In genomic region chr6:52137841-52138535, GRCm38 (mm10) we compare ENCODE assay signal across 21 mouse cellular contexts. TPM values are rescaled to one million over a fixed set of nuclear protein-coding genes. Genes with fewer than 3 reads are reported as not detected.
A peak's percentile ranks its signal among the peaks of the same experiment; 100 is the strongest.
DNase-seq lines count a peak whose midpoint lies in the region; ATAC-seq and TF ChIP-seq lines count a peak whose summit lies in the region.
"Had no signal": no experiment of that assay in that cellular context is flagged by ENCODE, and none has a peak within 500 bp of the region (broad histone marks: within the 10 kb centered on the region; RNA-seq: fewer than 3 reads in every experiment).

No protein-coding gene starts in this region.

- no peak for TF ChIP-seq CTCF in midbrain, postnatal 0 days (IDR thresholded peaks at IDR 0.05)

- peaks cover 14% of the 10 kb centered on the region for H3K4me1 ChIP-seq in hindbrain, embryonic 10.5 days (replicated peaks)
- H3K4me1 ChIP-seq in hindbrain, embryonic 16.5 days (ENCODE audit: control insufficient read depth, insufficient read depth, low read depth, low read length), result peaks cover 2% of the 10 kb centered on the region; the same call in 1 of the 2 replicates
- H3K4me1 ChIP-seq in embryonic facial prominence, embryonic 10.5 days, result peaks cover 8% of the 10 kb centered on the region
- no peaks in the 10 kb centered on the region for H3K4me1 ChIP-seq in midbrain, postnatal 0 days (ENCODE audit: insufficient read depth, low read length)
- H3K4me1 ChIP-seq: embryonic facial prominence, embryonic 12.5 days; limb, embryonic 15.5 days had no signal

- H3K4me3 ChIP-seq in hindbrain, embryonic 10.5 days, result no peak overlapping the region
- H3K4me3 ChIP-seq in hindbrain, embryonic 16.5 days (ENCODE audit: low read length), result no peak overlapping the region
- no peak overlapping the region for H3K4me3 ChIP-seq in embryonic facial prominence, embryonic 10.5 days
- no peak overlapping the region for H3K4me3 ChIP-seq in midbrain, postnatal 0 days (ENCODE audit: low read depth, low read length)
- H3K4me3 ChIP-seq: embryonic facial prominence, embryonic 12.5 days; heart, adult 2 months; limb, embryonic 15.5 days had no signal

- H3K4me2 ChIP-seq in hindbrain, embryonic 16.5 days (ENCODE audit: low read length), result no peak overlapping the region
- no peak overlapping the region for H3K4me2 ChIP-seq in midbrain, postnatal 0 days (ENCODE audit: low read depth, low read length, poor library complexity, severe bottlenecking)
- H3K4me2 ChIP-seq: embryonic facial prominence, embryonic 12.5 days; limb, embryonic 15.5 days had no signal

- H3K9ac ChIP-seq in hindbrain, embryonic 16.5 days (ENCODE audit: low read depth, low read length), result no peak overlapping the region
- H3K9ac ChIP-seq in midbrain, postnatal 0 days (replicated peaks; ENCODE audit: low read length, poor library complexity, severe bottlenecking), result no peak overlapping the region
- H3K9ac ChIP-seq: embryonic facial prominence, embryonic 12.5 days; limb, embryonic 15.5 days had no signal

- no peaks in the 10 kb centered on the region for H3K36me3 ChIP-seq in hindbrain, embryonic 10.5 days
- no peaks in the 10 kb centered on the region for H3K36me3 ChIP-seq in hindbrain, embryonic 16.5 days (ENCODE audit: control insufficient read depth, insufficient read depth, low read length)
- no peaks in the 10 kb centered on the region for H3K36me3 ChIP-seq in embryonic facial prominence, embryonic 10.5 days (replicated peaks)
- no peaks in the 10 kb centered on the region for H3K36me3 ChIP-seq in midbrain, postnatal 0 days (ENCODE audit: insufficient read depth, low read length)
- H3K36me3 ChIP-seq: embryonic facial prominence, embryonic 12.5 days; limb, embryonic 15.5 days had no signal

- no peaks in the 10 kb centered on the region for H3K27me3 ChIP-seq in hindbrain, embryonic 10.5 days (ENCODE audit: insufficient read depth, poor library complexity, severe bottlenecking)
- no peaks in the 10 kb centered on the region for H3K27me3 ChIP-seq in hindbrain, embryonic 16.5 days (replicated peaks; ENCODE audit: control insufficient read depth, insufficient read depth, low read length)
- H3K27me3 ChIP-seq in embryonic facial prominence, embryonic 10.5 days (replicated peaks; ENCODE audit: low read depth, poor library complexity, severe bottlenecking), result 0 out of 2 replicates have a peak, but pooled peaks cover 3% of the 10 kb centered on the region
- no peaks in the 10 kb centered on the region for H3K27me3 ChIP-seq in midbrain, postnatal 0 days (ENCODE audit: insufficient read depth, low read length)
- H3K27me3 ChIP-seq: embryonic facial prominence, embryonic 12.5 days; limb, embryonic 15.5 days had no signal

- no peak for ATAC-seq in hindbrain, embryonic 16.5 days
- ATAC-seq in midbrain, postnatal 0 days (ENCODE audit: low FRiP score), result no peak
- ATAC-seq: intestine, embryonic 16.5 days had no signal

- peak; percentile 31 for DNase-seq in hindbrain, embryonic 10.5 days (ENCODE audit: low spot score)
- DNase-seq in R1 (ENCODE audit: low read depth, low spot score), result peak; percentile 72
- DNase-seq in embryonic facial prominence, embryonic 10.5 days (ENCODE audit: low spot score), result peak; percentile 38
- DNase-seq in midbrain, postnatal 0 days (ENCODE audit: low spot score), result peak; percentile 81
- no peak for DNase-seq in gastrocnemius, postnatal 25 days
- no peak for DNase-seq in cerebellum, postnatal 10 days
- DNase-seq: adrenal gland, adult 8-10 months; B cell, adult 2 months; cerebellum, adult 8-10 months; heart, adult 2 months; kidney, postnatal 10 days; lung, adult 18-20 months; right cerebral cortex, postnatal 25 days; thymus, postnatal 36 days had no signal

- WGBS in hindbrain, embryonic 10.5 days, result 62% methylated on average over 9 of the region's 9 CpGs
- 44% methylated on average over 9 of the region's 9 CpGs for WGBS in hindbrain, embryonic 16.5 days
- WGBS in embryonic facial prominence, embryonic 10.5 days, result 72% methylated on average over 9 of the region's 9 CpGs
- WGBS in midbrain, postnatal 0 days, result 42% methylated on average over 9 of the region's 9 CpGs

- no peak overlapping the region for H3K27ac ChIP-seq in hindbrain, embryonic 10.5 days
- no peak overlapping the region for H3K27ac ChIP-seq in hindbrain, embryonic 16.5 days (ENCODE audit: low read depth, low read length)
- no peak overlapping the region for H3K27ac ChIP-seq in embryonic facial prominence, embryonic 10.5 days (replicated peaks)
- H3K27ac ChIP-seq in midbrain, postnatal 0 days (ENCODE audit: low read depth, low read length), result no peak overlapping the region
- H3K27ac ChIP-seq: embryonic facial prominence, embryonic 12.5 days; heart, adult 2 months; limb, embryonic 15.5 days; macrophage had no signal

- H3K9me3 ChIP-seq in hindbrain, embryonic 10.5 days, result no peaks in the 10 kb centered on the region
- H3K9me3 ChIP-seq in hindbrain, embryonic 16.5 days (ENCODE audit: control insufficient read depth, low read length), result no peaks in the 10 kb centered on the region
- no peaks in the 10 kb centered on the region for H3K9me3 ChIP-seq in embryonic facial prominence, embryonic 10.5 days
- no peaks in the 10 kb centered on the region for H3K9me3 ChIP-seq in midbrain, postnatal 0 days (ENCODE audit: low read length)
- H3K9me3 ChIP-seq: embryonic facial prominence, embryonic 12.5 days; limb, embryonic 15.5 days had no signal

RNA-seq across cellular contexts. Expression of gene Hoxa1, which starts 20.1 kb away (rescaled TPM):
- 0.77 and 1.4 TPM in 2 replicates for polyA plus RNA-seq in hindbrain, embryonic 10.5 days (2016; fragmentation: Nextera tagmentation; extraction: Ambion mirVana)
- polyA plus RNA-seq in hindbrain, embryonic 16.5 days (2015; fragmentation: Nextera tagmentation; extraction: Ambion mirVana), result 1.8 and 2.0 TPM in 2 replicates
- 0.57 and 0.62 TPM in 2 replicates for polyA plus RNA-seq in embryonic facial prominence, embryonic 10.5 days (2016; fragmentation: Nextera tagmentation; extraction: Ambion mirVana)
- 0.27 TPM in 1 of 2 replicates, not detected in the other for total RNA-seq in midbrain, postnatal 0 days (2014; rRNA removed)
- polyA plus RNA-seq in midbrain, postnatal 0 days (2015; fragmentation: Nextera tagmentation; extraction: Ambion mirVana), result 0.16 TPM in 1 of 2 replicates, not detected in the other
- under 1 TPM in 1 of 2 experiments, not detected in 1; 0.21 TPM for total RNA-seq in gastrocnemius, postnatal 25 days (2021)

RNA-seq across cellular contexts. Expression of gene Hoxa2, which starts 26.6 kb away (rescaled TPM):
- 31.4 and 56.9 TPM in 2 replicates for polyA plus RNA-seq in hindbrain, embryonic 10.5 days (2016; fragmentation: Nextera tagmentation; extraction: Ambion mirVana)
- polyA plus RNA-seq in hindbrain, embryonic 16.5 days (2015; fragmentation: Nextera tagmentation; extraction: Ambion mirVana), result 20.3 and 22.5 TPM in 2 replicates
- 8.7 and 16.7 TPM in 2 replicates for polyA plus RNA-seq in embryonic facial prominence, embryonic 10.5 days (2016; fragmentation: Nextera tagmentation; extraction: Ambion mirVana)
- total RNA-seq in midbrain, postnatal 0 days (2014; rRNA removed), result 1.6 and 3.0 TPM in 2 replicates
- not detected in 2 replicates for polyA plus RNA-seq in midbrain, postnatal 0 days (2015; fragmentation: Nextera tagmentation; extraction: Ambion mirVana)
- total RNA-seq in gastrocnemius, postnatal 25 days (2021), result under 1 TPM; 0.28 to 0.83 TPM
- polyA plus RNA-seq: macrophage had no signal

RNA-seq across cellular contexts. Expression of gene 5730596B20Rik, which starts 39.3 kb away (rescaled TPM):
- polyA plus RNA-seq in hindbrain, embryonic 10.5 days (2016; fragmentation: Nextera tagmentation; extraction: Ambion mirVana), result 0.90 and 3.6 TPM in 2 replicates
- 3.4 and 3.6 TPM in 2 replicates for polyA plus RNA-seq in hindbrain, embryonic 16.5 days (2015; fragmentation: Nextera tagmentation; extraction: Ambion mirVana)
- 0.12 and 0.64 TPM in 2 replicates for polyA plus RNA-seq in embryonic facial prominence, embryonic 10.5 days (2016; fragmentation: Nextera tagmentation; extraction: Ambion mirVana)
- total RNA-seq in midbrain, postnatal 0 days (2014; rRNA removed), result not detected in 2 replicates
- polyA plus RNA-seq in midbrain, postnatal 0 days (2015; fragmentation: Nextera tagmentation; extraction: Ambion mirVana), result not detected in 2 replicates
- total RNA-seq in gastrocnemius, postnatal 25 days (2021), result not detected
- total RNA-seq: gastrocnemius, adult 18-20 months; heart, adult 2 months had no signal
- polyA plus RNA-seq: heart, adult 2 months; macrophage; testis, adult 2 months had no signal

RNA-seq across cellular contexts. Expression of gene Hoxa4, which starts 53.6 kb away (rescaled TPM):
- polyA plus RNA-seq in hindbrain, embryonic 10.5 days (2016; fragmentation: Nextera tagmentation; extraction: Ambion mirVana), result 0.14 and 4.3 TPM in 2 replicates
- 5.6 and 8.8 TPM in 2 replicates for polyA plus RNA-seq in hindbrain, embryonic 16.5 days (2015; fragmentation: Nextera tagmentation; extraction: Ambion mirVana)
- polyA plus RNA-seq in embryonic facial prominence, embryonic 10.5 days (2016; fragmentation: Nextera tagmentation; extraction: Ambion mirVana), result 0.09 TPM in 1 of 2 replicates, not detected in the other
- total RNA-seq in midbrain, postnatal 0 days (2014; rRNA removed), result 0.22 TPM in 1 of 2 replicates, not detected in the other
- not detected in 2 replicates for polyA plus RNA-seq in midbrain, postnatal 0 days (2015; fragmentation: Nextera tagmentation; extraction: Ambion mirVana)
- 1 to 10 TPM; 2.3 to 2.8 TPM for total RNA-seq in gastrocnemius, postnatal 25 days (2021)
- polyA plus RNA-seq: embryonic facial prominence, embryonic 12.5 days had no signal

Comparison
In these comparisons a context has a peak if more than half of its experiments do, and no peak if none do; other contexts are left out.
1. DNase-seq: peak in hindbrain, embryonic 10.5 days (single experiment), R1 (single experiment), embryonic facial prominence, embryonic 10.5 days (single experiment) and midbrain, postnatal 0 days (single experiment); none in gastrocnemius, postnatal 25 days (single experiment) and cerebellum, postnatal 10 days (0 of 2).